Mouse (Mus musculus): Measurements from ENCODE around the gene Gm10160.
"Not testable (repeated sequence)": the region's sequence is repeated elsewhere in the genome, so short reads cannot be mapped to it uniquely, and the experiment has no call there.

The Gm10160 gene

GRCm38 (mm10) chr7:81856221-81856620 is 627 bp upstream of the Gm10160 start:
- DNase-seq: no peak

- DNase-seq: no peak
These were observed 856 bp downstream of the Gm10160 start for GRCm38 (mm10) chr7:81854568-81855307.

GRCm38 (mm10) chr7:81851706-81852105 is 3.9 kb downstream of the Gm10160 start:
- no peak for DNase-seq

- DNase-seq: no peak
These were observed 5.4 kb downstream of the Gm10160 start for GRCm38 (mm10) chr7:81850171-81850570.

GRCm38 (mm10) chr7:81849633-81850032 is 6.0 kb downstream of the Gm10160 start:
- no peak for DNase-seq

- DNase-seq: no peak
These were observed 6.4 kb downstream of the Gm10160 start for GRCm38 (mm10) chr7:81849214-81849613.

GRCm38 (mm10) chr7:81847777-81848176 is 7.8 kb downstream of the Gm10160 start:
- DNase-seq: no peak

- DNase-seq: no peak
These were observed 8.6 kb downstream of the Gm10160 start for GRCm38 (mm10) chr7:81847010-81847409.

GRCm38 (mm10) chr7:81846008-81846407 is 9.6 kb downstream of the Gm10160 start:
- no peak for DNase-seq

GRCm38 (mm10) chr7:81845313-81845712 is 10.3 kb downstream of the Gm10160 start:
- DNase-seq: no peak

- DNase-seq: no peak
These were observed 10.8 kb downstream of the Gm10160 start for GRCm38 (mm10) chr7:81844801-81845200.

GRCm38 (mm10) chr7:81843903-81844302 is 11.7 kb downstream of the Gm10160 start:
- DNase-seq: no peak

- DNase-seq: no peak
These were observed 12.6 kb downstream of the Gm10160 start for GRCm38 (mm10) chr7:81842998-81843397.

GRCm38 (mm10) chr7:81842141-81842540 is 13.5 kb downstream of the Gm10160 start:
- DNase-seq: no peak

GRCm38 (mm10) chr7:81841439-81841838 is 14.2 kb downstream of the Gm10160 start:
- DNase-seq: no peak

- DNase-seq: peak; percentile 63
These were observed 14.9 kb downstream of the Gm10160 start for GRCm38 (mm10) chr7:81840661-81841181.

- DNase-seq: no peak
These were observed 15.8 kb downstream of the Gm10160 start for GRCm38 (mm10) chr7:81839746-81840145.

GRCm38 (mm10) chr7:81837771-81838170 is 17.8 kb downstream of the Gm10160 start:
- not testable (repeated sequence) for DNase-seq

- DNase-seq: no peak
These were observed 20.2 kb downstream of the Gm10160 start for GRCm38 (mm10) chr7:81835430-81835829.

GRCm38 (mm10) chr7:81834847-81835246 is 20.7 kb downstream of the Gm10160 start:
- DNase-seq: no peak

- peak; percentile 86 for DNase-seq
These were observed 26.2 kb downstream of the Gm10160 start, which contains the start of gene Btbd1 for GRCm38 (mm10) chr7:81829379-81829894. TSS of gene Btbd1 (minus strand) at chr7:81829431.

- DNase-seq: peak; percentile 23
These were observed 26.8 kb downstream of the Gm10160 start for GRCm38 (mm10) chr7:81828681-81829378.

- DNase-seq: no peak
These were observed 27.6 kb downstream of the Gm10160 start for GRCm38 (mm10) chr7:81827806-81828667.

Measured in layer of hippocampus, adult 9-11 months (tissue).